Mouse (Mus musculus) hindbrain, embryonic 13.5 days (tissue): ENCODE results near the gene Copa. TPM values are rescaled to one million over a fixed set of nuclear protein-coding genes. Genes with fewer than 3 reads are reported as not detected.

Experiments used
- ATAC-seq: fragments of 200-750 bp; cut with Nextera tagmentation; 2 replicates; pipeline ENCODE4 v1.8.0; 2017; ENCODE audit warnings: moderate TSS enrichment; ENCODE audit not compliant: low FRiP score
- H3K27ac ChIP-seq: fragments of 300-500 bp; sonication (generic); 2 replicates; pipeline ENCODE4 v1.5.1; 2015; ENCODE audit warnings: inconsistent platforms, mild to moderate bottlenecking, moderate library complexity
- H3K27me3 ChIP-seq: fragments of 300-500 bp; sonication (generic); 2 replicates; pipeline ENCODE4 v1.6.1; 2015; ENCODE audit warnings: mild to moderate bottlenecking, inconsistent platforms
- H3K36me3 ChIP-seq: fragments of 300-500 bp; sonication (generic); 2 replicates; pipeline ENCODE4 v1.6.1; 2015; ENCODE audit warnings: mild to moderate bottlenecking, inconsistent platforms
- H3K4me1 ChIP-seq: fragments of 300-500 bp; sonication (generic); replicated peaks from 2 replicates; pipeline ENCODE4 v1.6.1; 2015; ENCODE audit warnings: inconsistent platforms
- H3K4me2 ChIP-seq: fragments of 300-500 bp; sonication (generic); 2 replicates; pipeline ENCODE4 v1.6.1; 2015; ENCODE audit warnings: inconsistent platforms, mild to moderate bottlenecking, moderate library complexity
- H3K4me3 ChIP-seq: fragments of 300-500 bp; sonication (generic); 2 replicates; pipeline ENCODE4 v1.5.1; 2015; ENCODE audit warnings: mild to moderate bottlenecking, inconsistent platforms
- H3K9ac ChIP-seq: fragments of 300-500 bp; sonication (generic); 2 replicates; pipeline ENCODE4 v1.6.1; 2015; ENCODE audit warnings: mild to moderate bottlenecking, inconsistent platforms
- H3K9me3 ChIP-seq: fragments of 300-500 bp; sonication (generic); 2 replicates; pipeline ENCODE4 v1.6.1; 2016; ENCODE audit warnings: inconsistent platforms
- WGBS: fragments of 180-500 bp; shearing (Covaris S2); methylation state at CpG from one replicate; pipeline ENCODE4 v1.1.7; 2015; 5-methylcytosine and 5-hydroxymethylcytosine counted together
- polyA plus RNA-seq: library from polyadenylated mRNA; unstranded; fragments of >200 nt; fragmentation: Nextera tagmentation; extraction: Ambion mirVana; gene quantifications from 2 replicates; pipeline ENCODE4 v1.2.1, GENCODE M21; 2015

Copa gene
- 186 and 190 TPM in 2 replicates for polyA plus RNA-seq

DNA sequence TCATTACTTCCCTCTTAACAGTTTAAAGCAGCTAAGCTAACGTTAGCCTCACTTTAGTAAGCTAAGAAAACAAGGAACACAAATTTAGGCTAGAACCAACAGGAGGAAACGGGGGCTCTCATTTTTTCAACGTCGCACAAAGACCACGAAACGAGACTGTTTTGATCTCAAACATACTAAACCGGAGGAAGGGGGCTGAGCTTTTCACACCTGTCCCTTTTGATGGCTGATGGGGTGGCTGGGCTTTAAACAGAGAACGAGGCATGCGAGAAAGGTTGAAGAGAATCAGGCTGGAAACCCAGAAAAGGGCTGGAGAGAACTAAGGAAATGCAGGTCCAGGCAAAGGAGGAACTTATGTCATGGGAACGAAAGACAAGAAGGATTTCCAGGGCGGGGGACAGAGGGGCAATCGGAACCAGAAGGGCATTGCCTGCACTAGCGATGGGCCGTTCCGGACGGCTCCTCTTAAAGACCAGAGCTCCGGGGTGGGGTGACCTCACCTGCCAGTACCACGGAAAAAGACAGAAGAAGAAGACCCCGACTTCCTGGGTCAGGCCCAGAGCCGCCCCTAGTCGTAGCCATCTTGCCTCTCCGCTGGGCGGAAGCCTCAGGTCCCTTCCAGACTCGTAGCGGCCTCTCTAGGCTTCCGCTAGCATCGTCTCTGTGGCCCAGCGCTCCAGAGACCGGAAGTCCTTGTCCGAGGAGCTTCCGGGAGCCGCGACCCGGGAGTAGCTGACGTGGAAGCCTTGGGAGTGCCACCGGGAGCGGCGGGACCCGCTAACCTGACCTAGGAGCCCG lies at the start of gene Copa, which contains the start of gene Ncstn:
Copa (plus strand) TSS at position 429 of the 798 bp plus-strand sequence.
Ncstn (minus strand) TSS at position 695 of the 798 bp plus-strand sequence.
- Histone ChIP-seq H3K9me3 (no peaks in the 10 kb centered on the region), H3K4me2 (peak within 1 kb of the TSS; percentile 77), H3K4me3 (peak within 1 kb of the TSS; percentile 92), H3K4me1 (peaks cover 28% of the 10 kb centered on the region), H3K9ac (peak within 1 kb of the TSS; percentile 94), H3K27me3 (no peaks in the 10 kb centered on the region), H3K27ac (peak within 1 kb of the TSS; percentile 92), H3K36me3 (peaks cover 27% of the 10 kb centered on the region)
- WGBS = under 1% methylated on average over 40 of the region's 40 CpGs
- ATAC-seq = peak; percentile 98

DNA sequence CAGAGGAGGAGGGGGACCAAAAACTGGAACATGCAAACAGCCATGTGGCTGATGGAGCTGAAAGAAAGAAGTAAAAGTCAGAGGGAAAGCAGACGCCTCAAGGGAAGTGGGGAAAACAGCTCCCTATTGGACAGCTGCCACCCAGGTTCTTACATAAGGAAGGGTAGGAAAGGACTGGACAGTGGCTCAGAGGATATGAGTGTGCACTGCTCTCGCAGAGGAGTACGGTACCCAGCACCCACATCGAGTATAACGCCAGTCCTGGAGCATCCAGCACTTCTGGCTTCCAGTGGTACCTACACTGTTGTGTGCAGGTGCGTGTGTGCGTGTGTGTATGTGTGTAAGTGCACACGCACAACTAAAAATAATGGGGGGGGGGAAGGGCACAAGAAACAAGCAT lies 35.9 kb upstream of the Copa start:
- Histone ChIP-seq H3K27me3 (no peaks in the 10 kb centered on the region), H3K9me3 (no peaks in the 10 kb centered on the region), H3K4me1 (peaks cover 37% of the 10 kb centered on the region), H3K4me2 (no peak overlapping the region), H3K36me3 (no peaks in the 10 kb centered on the region), H3K4me3 (no peak overlapping the region), H3K9ac (no peak overlapping the region), H3K27ac (no peak overlapping the region)
- WGBS = 70% methylated on average over 8 of the region's 8 CpGs
- no peak for ATAC-seq

DNA sequence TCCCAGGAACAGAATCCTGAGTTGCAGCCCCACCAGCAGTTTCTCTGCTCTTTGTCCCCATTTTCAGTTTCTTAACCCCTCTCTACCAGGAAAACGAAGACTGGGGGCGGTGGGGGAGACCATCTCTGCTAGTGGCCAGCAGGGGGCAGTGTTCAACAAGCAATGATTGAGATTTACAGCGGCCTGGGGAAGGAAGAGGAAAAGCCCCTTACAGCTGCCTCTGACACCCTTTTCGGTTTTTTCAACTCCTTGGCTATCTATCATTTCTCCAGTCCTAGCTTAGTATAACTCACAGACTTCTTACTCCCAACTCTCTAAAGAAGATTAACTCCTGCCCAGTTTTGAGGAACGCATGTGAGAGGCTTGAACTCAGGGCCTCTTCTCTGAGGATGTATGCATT lies 35.4 kb upstream of the Copa start:
- ATAC-seq = no peak
- Histone ChIP-seq H3K9ac (no peak overlapping the region), H3K4me1 (peaks cover 37% of the 10 kb centered on the region), H3K27ac (0 out of 2 replicates have a peak overlapping the region, but pooled peaks have one; percentile 93), H3K4me3 (no peak overlapping the region), H3K9me3 (no peaks in the 10 kb centered on the region), H3K27me3 (no peaks in the 10 kb centered on the region), H3K36me3 (no peaks in the 10 kb centered on the region), H3K4me2 (no peak overlapping the region)
- 13% methylated on average over 5 of the region's 5 CpGs for WGBS

DNA sequence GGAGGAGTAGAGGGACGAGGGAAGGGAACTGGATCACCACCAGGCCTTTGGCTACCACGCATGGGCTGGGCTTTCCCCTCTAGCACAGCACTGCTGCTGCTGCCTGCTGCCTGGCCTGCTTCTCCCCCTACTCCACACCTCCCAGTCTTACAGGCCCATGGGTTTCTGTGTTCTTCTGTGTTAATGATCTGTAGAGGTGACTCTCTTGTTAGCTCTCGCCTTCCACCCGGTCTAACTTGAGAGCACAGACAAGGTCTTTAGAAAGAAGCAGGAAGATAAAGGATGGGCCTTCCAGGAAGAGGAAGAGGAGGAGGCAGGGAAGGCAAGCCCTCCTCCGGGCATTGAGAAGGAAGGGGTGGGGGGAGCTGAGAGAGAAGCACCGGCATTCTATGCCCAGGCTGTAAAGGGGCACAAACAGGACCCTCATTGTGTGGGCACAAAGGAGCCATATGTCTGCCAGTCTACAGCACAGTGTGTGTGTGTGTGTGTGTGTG lies 34.0 kb upstream of the Copa start:
- Histone ChIP-seq H3K4me1 (peaks cover 43% of the 10 kb centered on the region), H3K4me3 (peak overlapping the region; percentile 19)
- WGBS = 10% methylated on average over 6 of the region's 6 CpGs

DNA sequence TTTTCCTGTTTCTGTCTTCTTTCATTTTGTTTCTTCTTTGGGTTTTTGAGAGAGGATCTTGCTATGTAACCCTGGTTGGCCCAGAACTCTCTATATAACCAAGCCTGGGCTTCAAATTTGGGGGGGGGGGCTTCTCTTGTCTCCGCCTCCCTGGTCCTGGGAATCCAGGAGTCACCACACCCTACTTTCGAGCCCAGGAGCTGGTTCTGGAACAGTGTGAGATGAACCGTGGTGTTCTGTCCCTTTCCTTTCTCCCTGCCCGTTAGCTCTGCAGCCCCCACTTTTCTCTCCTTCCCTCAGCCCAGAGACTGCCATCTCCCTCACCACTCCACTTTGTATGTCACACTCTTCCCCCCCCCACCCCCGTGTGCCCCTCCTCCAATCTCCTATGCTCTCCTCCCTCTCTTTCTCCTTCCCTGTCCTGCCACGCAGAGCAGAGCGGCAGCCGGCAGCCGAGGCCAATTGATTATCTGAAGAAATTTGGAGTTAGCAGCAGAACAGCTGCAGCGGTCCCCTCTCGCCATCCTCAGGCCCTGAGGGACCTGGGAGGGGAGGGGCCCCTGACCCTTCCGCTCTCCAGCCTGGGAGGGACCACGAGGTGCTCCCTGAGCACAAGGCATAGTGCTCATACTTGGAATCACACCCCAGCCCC lies 33.1 kb upstream of the Copa start:
- H3K4me3 ChIP-seq = no peak overlapping the region
- peak overlapping the region; percentile 60 for H3K9ac ChIP-seq
- no peaks in the 10 kb centered on the region for H3K9me3 ChIP-seq
- peaks cover 53% of the 10 kb centered on the region for H3K4me1 ChIP-seq
- H3K36me3 ChIP-seq = no peaks in the 10 kb centered on the region
- WGBS = 8% methylated on average over 12 of the region's 13 CpGs
- no peaks in the 10 kb centered on the region for H3K27me3 ChIP-seq
- peak overlapping the region; percentile 39 for H3K4me2 ChIP-seq
- H3K27ac ChIP-seq = peak overlapping the region; percentile 93
- peak; percentile 27 for ATAC-seq

More for the DNA sequence above, 34.0 kb upstream of the Copa start:
- no peaks in the 10 kb centered on the region for H3K9me3 ChIP-seq
- peak overlapping the region; percentile 93 for H3K27ac ChIP-seq
- no peaks in the 10 kb centered on the region for H3K36me3 ChIP-seq
- H3K4me2 ChIP-seq = peak overlapping the region; percentile 39
- H3K9ac ChIP-seq = peak overlapping the region; percentile 60
- ATAC-seq = peak; percentile 75
- no peaks in the 10 kb centered on the region for H3K27me3 ChIP-seq

DNA sequence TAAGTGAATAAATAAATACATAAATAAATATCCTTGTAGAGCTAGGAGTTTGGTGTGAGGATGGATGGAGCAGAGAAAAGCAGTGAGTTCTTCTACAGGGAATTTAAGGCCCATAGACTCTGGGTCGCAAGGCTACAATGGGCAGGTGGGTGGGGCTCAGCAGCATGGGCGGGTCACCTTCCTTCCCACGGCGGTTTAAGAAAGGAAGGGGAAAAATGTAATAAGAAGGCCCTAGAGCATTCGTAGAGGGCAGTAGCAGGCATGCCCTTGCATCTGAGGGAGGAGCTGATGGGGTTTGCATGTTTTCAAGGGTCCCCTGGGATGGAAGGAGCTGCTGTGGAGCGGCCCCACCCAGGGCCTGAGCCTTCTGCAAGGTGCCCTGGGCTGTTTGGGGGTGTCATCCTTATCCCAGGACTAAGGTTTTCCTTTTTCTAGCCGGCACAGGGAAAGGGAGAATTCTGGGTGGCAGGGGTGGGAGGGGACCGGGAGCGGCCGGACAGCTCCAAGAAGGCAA lies 29.5 kb upstream of the Copa start:
- Histone ChIP-seq H3K27ac (no peak overlapping the region), H3K4me1 (peaks cover 74% of the 10 kb centered on the region), H3K9me3 (no peaks in the 10 kb centered on the region), H3K36me3 (no peaks in the 10 kb centered on the region), H3K9ac (peak overlapping the region; percentile 65; the same call in 1 of the 2 replicates), H3K27me3 (no peaks in the 10 kb centered on the region), H3K4me3 (peak overlapping the region; percentile 42), H3K4me2 (peak overlapping the region; percentile 72)
- 8% methylated on average over 10 of the region's 10 CpGs for WGBS
- no peak for ATAC-seq

DNA sequence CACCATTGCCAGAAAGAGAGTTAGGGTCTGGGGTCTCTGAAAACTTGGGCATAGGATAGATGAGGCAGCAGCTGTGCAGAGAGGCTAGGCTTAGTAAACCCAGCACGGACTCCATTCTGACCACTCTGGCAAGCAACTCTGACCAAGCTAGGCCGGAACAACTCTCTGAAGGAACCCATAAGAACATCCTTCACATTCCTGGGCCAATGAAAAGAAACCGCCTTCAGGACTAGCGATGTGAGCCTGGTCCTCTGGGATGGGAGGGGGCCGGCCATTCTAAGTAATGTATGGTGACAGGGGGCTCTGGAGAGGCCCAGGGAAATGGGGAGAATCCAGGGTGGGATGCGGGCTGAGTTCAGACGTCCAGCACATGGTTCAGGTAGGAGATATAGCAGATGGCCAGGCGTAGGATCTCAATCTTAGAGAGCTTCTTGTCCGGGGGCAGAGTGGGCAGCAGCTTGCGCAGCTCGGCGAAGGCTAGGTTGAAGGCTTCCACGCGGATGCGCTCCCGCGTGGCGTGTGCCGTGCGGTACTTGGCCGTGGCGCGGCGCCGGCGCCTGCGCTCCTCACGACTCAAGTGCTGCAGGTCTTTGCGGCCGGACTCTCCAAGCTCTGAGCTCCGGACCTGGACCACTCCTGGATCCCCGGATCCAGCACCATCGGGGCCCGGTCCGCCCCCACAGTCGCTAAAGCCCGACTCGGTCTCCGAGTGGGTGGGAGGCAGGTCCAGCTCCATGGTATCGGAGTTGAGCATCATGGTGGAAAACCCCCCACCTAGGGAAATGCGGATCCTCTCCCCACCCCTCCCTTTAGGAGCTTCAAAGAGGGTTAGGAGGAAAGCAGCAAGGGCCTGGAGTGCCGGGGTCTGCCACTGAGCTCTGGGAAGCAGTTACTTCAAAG lies 28.5 kb upstream of the Copa start:
- H3K4me3 ChIP-seq = peak overlapping the region; percentile 42
- peak overlapping the region; percentile 36; the same call in 1 of the 2 replicates for H3K27ac ChIP-seq
- no peaks in the 10 kb centered on the region for H3K9me3 ChIP-seq
- ATAC-seq = no peak
- H3K4me2 ChIP-seq = peak overlapping the region; percentile 72
- no peaks in the 10 kb centered on the region for H3K27me3 ChIP-seq
- H3K36me3 ChIP-seq = no peaks in the 10 kb centered on the region
- H3K9ac ChIP-seq = peak overlapping the region; percentile 75
- WGBS = 5% methylated on average over 42 of the region's 42 CpGs
- H3K4me1 ChIP-seq = peaks cover 74% of the 10 kb centered on the region

DNA sequence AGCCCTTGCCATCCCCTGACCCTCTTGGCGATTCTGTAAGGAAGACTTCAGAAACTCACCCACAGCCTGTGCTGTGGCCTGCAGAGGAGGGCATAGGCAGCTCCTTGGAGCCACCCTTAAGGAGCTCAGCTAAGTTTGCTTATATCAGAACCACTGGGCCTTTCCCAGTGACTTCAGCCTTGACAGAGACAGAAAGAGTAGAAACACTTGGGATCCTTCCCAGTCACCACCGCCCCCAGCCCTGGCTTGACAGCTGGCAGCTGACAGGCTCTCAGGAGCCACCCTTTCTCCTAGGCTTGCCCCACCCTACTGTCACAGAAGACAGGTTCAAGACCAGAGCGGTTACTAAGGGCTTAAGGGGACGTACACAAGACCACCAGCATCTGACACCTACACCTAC lies 26.1 kb upstream of the Copa start:
- H3K36me3 ChIP-seq = no peaks in the 10 kb centered on the region
- ATAC-seq = no peak
- 66% methylated on average over 4 of the region's 4 CpGs for WGBS
- H3K4me2 ChIP-seq = peak overlapping the region; percentile 72
- H3K9me3 ChIP-seq = no peaks in the 10 kb centered on the region
- H3K27me3 ChIP-seq = no peaks in the 10 kb centered on the region
- H3K4me3 ChIP-seq = peak overlapping the region; percentile 42
- peak overlapping the region; percentile 60 for H3K9ac ChIP-seq
- H3K4me1 ChIP-seq = peaks cover 78% of the 10 kb centered on the region
- H3K27ac ChIP-seq = peak overlapping the region; percentile 86; the same call in 1 of the 2 replicates

DNA sequence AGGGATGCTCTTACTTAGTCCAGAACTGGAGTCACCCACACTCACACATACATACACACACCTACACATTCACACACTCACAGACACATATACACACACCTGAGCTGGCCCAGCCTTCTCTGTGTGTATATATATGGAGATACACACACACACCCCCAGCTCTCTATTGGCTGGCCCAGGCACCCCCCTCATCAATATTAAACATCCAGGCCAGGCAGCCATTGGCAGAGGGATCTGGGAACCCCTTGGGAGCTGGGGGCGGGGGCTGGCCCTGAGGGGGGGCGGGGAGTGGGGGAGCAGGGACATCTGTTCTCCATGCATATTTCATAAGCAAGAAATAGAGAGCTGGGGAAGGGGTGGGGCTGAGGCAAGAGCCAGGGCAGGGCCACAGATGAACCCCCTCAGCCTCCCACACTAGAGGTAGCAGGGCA lies 24.8 kb upstream of the Copa start, which contains the start of gene Nhlh1:
Nhlh1 (minus strand) TSS at position 83 of the 431 bp plus-strand sequence.
- H3K9ac ChIP-seq = peak within 1 kb of the TSS; percentile 60
- no peaks in the 10 kb centered on the region for H3K36me3 ChIP-seq
- peak; percentile 65 for ATAC-seq
- H3K4me2 ChIP-seq = peak within 1 kb of the TSS; percentile 72
- peak within 1 kb of the TSS; percentile 42 for H3K4me3 ChIP-seq
- peak within 1 kb of the TSS; percentile 86 for H3K27ac ChIP-seq
- whole genome bisulfite sequencing = 4% methylated on average over 2 of the region's 2 CpGs
- H3K4me1 ChIP-seq = peaks cover 88% of the 10 kb centered on the region
- H3K9me3 ChIP-seq = no peaks in the 10 kb centered on the region
- H3K27me3 ChIP-seq = no peaks in the 10 kb centered on the region

DNA sequence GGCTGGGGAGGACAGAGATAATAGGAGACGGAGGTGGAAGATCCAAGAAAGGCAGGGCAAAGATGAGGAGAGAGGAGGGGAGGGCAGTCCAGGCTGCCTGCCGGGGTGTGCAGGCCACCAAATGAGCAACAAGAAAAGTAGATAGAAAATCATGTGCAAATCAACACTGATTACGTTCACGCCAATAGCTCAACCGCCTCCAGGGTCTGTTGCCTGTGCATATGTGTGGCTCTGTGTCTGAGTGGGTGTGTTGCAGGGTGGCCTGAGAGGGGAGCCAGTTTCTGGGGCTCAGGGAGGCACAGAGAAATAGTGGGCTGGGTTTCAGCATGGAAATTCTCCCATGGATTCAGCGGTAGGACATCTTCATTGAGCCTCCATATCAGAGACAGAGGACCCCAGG lies 24.0 kb upstream of the Copa start:
- peak overlapping the region; percentile 40; the same call in 1 of the 2 replicates for H3K9ac ChIP-seq
- H3K27ac ChIP-seq = peak overlapping the region; percentile 86
- H3K27me3 ChIP-seq = no peaks in the 10 kb centered on the region
- peaks cover 81% of the 10 kb centered on the region for H3K4me1 ChIP-seq
- no peaks in the 10 kb centered on the region for H3K36me3 ChIP-seq
- peak overlapping the region; percentile 23 for H3K4me2 ChIP-seq
- H3K4me3 ChIP-seq = 0 out of 2 replicates have a peak overlapping the region, but pooled peaks have one; percentile 2
- WGBS = 33% methylated on average over 6 of the region's 6 CpGs
- no peaks in the 10 kb centered on the region for H3K9me3 ChIP-seq
- ATAC-seq = peak; percentile 22; the same call in 1 of the 2 replicates

DNA sequence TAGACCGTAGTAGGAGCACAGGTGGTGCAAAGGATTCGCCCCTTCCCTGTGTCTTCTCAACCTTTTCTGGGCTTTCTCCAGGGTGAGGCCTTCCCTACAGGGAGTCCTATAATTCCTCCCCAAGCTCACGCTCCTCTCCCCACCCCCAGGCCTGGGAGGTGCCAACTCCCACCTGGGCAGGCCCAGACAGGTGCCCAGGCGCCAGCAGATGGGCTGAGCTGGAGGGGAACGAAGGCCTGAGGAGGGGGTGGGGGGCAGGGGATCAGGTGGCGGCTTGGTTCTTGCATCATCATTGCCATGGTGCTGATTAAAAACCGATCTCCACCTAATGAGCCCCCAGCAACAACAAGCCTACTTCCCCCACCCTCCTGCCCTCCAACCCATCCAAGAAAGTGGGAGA lies 23.5 kb upstream of the Copa start:
- no peaks in the 10 kb centered on the region for H3K9me3 ChIP-seq
- WGBS = 39% methylated on average over 7 of the region's 7 CpGs
- 0 out of 2 replicates have a peak overlapping the region, but pooled peaks have one; percentile 1 for H3K4me2 ChIP-seq
- ATAC-seq = 0 out of 2 replicates have a peak, but pooled peaks have one; percentile 5
- no peaks in the 10 kb centered on the region for H3K27me3 ChIP-seq
- no peak overlapping the region for H3K9ac ChIP-seq
- H3K27ac ChIP-seq = peak overlapping the region; percentile 86
- no peak overlapping the region for H3K4me3 ChIP-seq
- H3K4me1 ChIP-seq = peaks cover 81% of the 10 kb centered on the region
- H3K36me3 ChIP-seq = no peaks in the 10 kb centered on the region
